Mouse (Mus musculus): ENCODE measurements at regions not wholly inside any gene's neighbourhood (a gene's known extent, or its start where the extent isn't known, plus 50 kb on each side); places are given as distances from the start of the nearest gene placed in this dataset.

GRCm38 (mm10) chr6:144870949-144871348 is 89.2 kb upstream of the Sox5 start:
- no peak for ATAC-seq (ENCODE audit: low FRiP score)
- no peaks in the 10 kb centered on the region for H3K4me1 ChIP-seq (replicated peaks; ENCODE audit: control insufficient read depth, insufficient read depth, low read length)

DNA sequence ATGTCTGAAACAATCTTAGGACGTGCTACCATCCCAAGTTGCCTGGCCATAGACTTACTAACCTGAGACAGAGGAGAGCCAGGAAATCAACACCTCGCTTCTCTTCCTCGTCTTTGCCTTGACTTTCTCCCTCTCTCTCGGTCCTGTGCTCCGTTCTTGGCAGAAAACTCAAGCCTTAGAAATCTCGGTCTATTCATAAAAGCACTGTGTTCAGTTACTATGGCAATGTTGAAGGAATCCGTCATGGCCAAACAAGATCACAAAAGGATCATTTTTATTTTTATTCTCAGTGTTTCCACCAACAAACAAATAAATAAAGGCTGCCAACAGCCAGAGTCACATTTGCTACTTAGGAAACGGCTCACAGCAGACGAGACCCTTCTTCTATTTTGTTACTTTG is 85.6 kb upstream of the Sox5 start:
- H3K4me2 ChIP-seq (replicated peaks; ENCODE audit: low read depth, low read length): no peak overlapping the region
- H3K27ac ChIP-seq (ENCODE audit: low read depth, low read length): no peak overlapping the region
- H3K9me3 ChIP-seq (ENCODE audit: control insufficient read depth, low read length): no peaks in the 10 kb centered on the region
- H3K4me1 ChIP-seq (replicated peaks; ENCODE audit: control insufficient read depth, insufficient read depth, low read length): no peaks in the 10 kb centered on the region
- no peaks in the 10 kb centered on the region for H3K36me3 ChIP-seq (ENCODE audit: control insufficient read depth, insufficient read depth, low read length)
- no peak overlapping the region for H3K4me3 ChIP-seq (ENCODE audit: low read depth, low read length)
- H3K9ac ChIP-seq (ENCODE audit: low read depth, low read length): no peak overlapping the region
- DNase-seq (ENCODE audit: low spot score) (peak; percentile 11), ATAC-seq (ENCODE audit: low FRiP score) (no peak)
- 52% methylated on average over 9 of the region's 9 CpGs for WGBS
- H3K27me3 ChIP-seq (ENCODE audit: control insufficient read depth, insufficient read depth, low read length): no peaks in the 10 kb centered on the region

More at GRCm38 (mm10) chr6:144870949-144871348, 89.2 kb upstream of the Sox5 start:
- no peak for DNase-seq (ENCODE audit: low spot score)
- no peak overlapping the region for H3K4me2 ChIP-seq (replicated peaks; ENCODE audit: low read depth, low read length)
- no peaks in the 10 kb centered on the region for H3K36me3 ChIP-seq (ENCODE audit: control insufficient read depth, insufficient read depth, low read length)
- WGBS: 90% methylated on average over 8 of the region's 8 CpGs
- no peak overlapping the region for H3K4me3 ChIP-seq (ENCODE audit: low read depth, low read length)
- H3K27ac ChIP-seq (ENCODE audit: low read depth, low read length): no peak overlapping the region
- no peaks in the 10 kb centered on the region for H3K27me3 ChIP-seq (ENCODE audit: control insufficient read depth, insufficient read depth, low read length)
- no peaks in the 10 kb centered on the region for H3K9me3 ChIP-seq (ENCODE audit: control insufficient read depth, low read length)
- H3K9ac ChIP-seq (ENCODE audit: low read depth, low read length): no peak overlapping the region

- Histone ChIP-seq H3K4me2 (replicated peaks; ENCODE audit: low read depth, low read length) (no peak overlapping the region), H3K9ac (ENCODE audit: low read depth, low read length) (no peak overlapping the region), H3K27ac (ENCODE audit: low read depth, low read length) (no peak overlapping the region), H3K4me3 (ENCODE audit: low read depth, low read length) (no peak overlapping the region), H3K27me3 (ENCODE audit: control insufficient read depth, insufficient read depth, low read length) (no peaks in the 10 kb centered on the region), H3K4me1 (replicated peaks; ENCODE audit: control insufficient read depth, insufficient read depth, low read length) (no peaks in the 10 kb centered on the region), H3K9me3 (ENCODE audit: control insufficient read depth, low read length) (no peaks in the 10 kb centered on the region), H3K36me3 (ENCODE audit: control insufficient read depth, insufficient read depth, low read length) (no peaks in the 10 kb centered on the region)
- WGBS: 86% methylated on average over 6 of the region's 6 CpGs
- ATAC-seq (ENCODE audit: low FRiP score) (no peak), DNase-seq (ENCODE audit: low spot score) (no peak)
These were observed 82.2 kb upstream of the Sox5 start for GRCm38 (mm10) chr6:144864026-144864425.

- ATAC-seq (ENCODE audit: low FRiP score) (no peak), DNase-seq (ENCODE audit: low spot score) (no peak)
- H3K4me3 ChIP-seq (ENCODE audit: low read depth, low read length): no peak overlapping the region
- H3K36me3 ChIP-seq (ENCODE audit: control insufficient read depth, insufficient read depth, low read length): no peaks in the 10 kb centered on the region
- H3K27me3 ChIP-seq (ENCODE audit: control insufficient read depth, insufficient read depth, low read length): no peaks in the 10 kb centered on the region
- 85% methylated on average over 3 of the region's 3 CpGs for whole genome bisulfite sequencing
- H3K9me3 ChIP-seq (ENCODE audit: control insufficient read depth, low read length): no peaks in the 10 kb centered on the region
- H3K4me2 ChIP-seq (replicated peaks; ENCODE audit: low read depth, low read length): no peak overlapping the region
- no peak overlapping the region for H3K9ac ChIP-seq (ENCODE audit: low read depth, low read length)
- H3K4me1 ChIP-seq (replicated peaks; ENCODE audit: control insufficient read depth, insufficient read depth, low read length): no peaks in the 10 kb centered on the region
- no peak overlapping the region for H3K27ac ChIP-seq (ENCODE audit: low read depth, low read length)
These were observed 81.7 kb upstream of the Sox5 start for GRCm38 (mm10) chr6:144863430-144863994.

DNA sequence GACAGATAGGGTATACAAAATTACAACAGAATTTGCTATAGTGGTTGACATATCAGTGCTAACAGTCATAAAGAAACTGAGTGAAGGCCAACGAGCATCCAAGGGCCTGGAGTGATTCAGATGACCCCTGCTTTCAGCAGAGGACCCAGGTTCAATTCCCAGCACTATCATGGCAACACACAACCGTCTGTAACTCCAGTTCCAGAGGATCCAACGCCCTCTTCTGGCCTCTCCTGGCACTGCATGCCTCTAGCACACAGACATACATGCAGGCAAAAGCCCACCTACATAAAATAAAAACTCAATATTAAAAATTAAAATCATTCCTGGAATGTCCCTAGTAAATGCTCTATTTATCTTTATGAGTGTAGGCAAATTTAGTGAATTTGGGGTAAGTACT is 59.7 kb upstream of the Sox5 start:
- no peaks in the 10 kb centered on the region for H3K4me1 ChIP-seq (replicated peaks; ENCODE audit: control insufficient read depth, insufficient read depth, low read length)
- H3K9ac ChIP-seq (ENCODE audit: low read depth, low read length): no peak overlapping the region
- ATAC-seq (ENCODE audit: low FRiP score) (no peak), DNase-seq (ENCODE audit: low spot score) (no peak)
- H3K9me3 ChIP-seq (ENCODE audit: control insufficient read depth, low read length): no peaks in the 10 kb centered on the region
- WGBS: 64% methylated on average over 3 of the region's 3 CpGs
- no peak overlapping the region for H3K4me2 ChIP-seq (replicated peaks; ENCODE audit: low read depth, low read length)
- no peak overlapping the region for H3K4me3 ChIP-seq (ENCODE audit: low read depth, low read length)
- no peaks in the 10 kb centered on the region for H3K36me3 ChIP-seq (ENCODE audit: control insufficient read depth, insufficient read depth, low read length)
- H3K27ac ChIP-seq (ENCODE audit: low read depth, low read length): no peak overlapping the region
- H3K27me3 ChIP-seq (ENCODE audit: control insufficient read depth, insufficient read depth, low read length): no peaks in the 10 kb centered on the region

- Histone ChIP-seq H3K9ac (ENCODE audit: low read depth, low read length) (no peak overlapping the region), H3K4me1 (replicated peaks; ENCODE audit: control insufficient read depth, insufficient read depth, low read length) (no peaks in the 10 kb centered on the region), H3K27ac (ENCODE audit: low read depth, low read length) (no peak overlapping the region), H3K36me3 (ENCODE audit: control insufficient read depth, insufficient read depth, low read length) (no peaks in the 10 kb centered on the region), H3K27me3 (ENCODE audit: control insufficient read depth, insufficient read depth, low read length) (no peaks in the 10 kb centered on the region), H3K9me3 (ENCODE audit: control insufficient read depth, low read length) (no peaks in the 10 kb centered on the region), H3K4me2 (replicated peaks; ENCODE audit: low read depth, low read length) (no peak overlapping the region), H3K4me3 (ENCODE audit: low read depth, low read length) (no peak overlapping the region)
- no peak for ATAC-seq (ENCODE audit: low FRiP score)
- no peak for DNase-seq (ENCODE audit: low spot score)
- WGBS: 97% methylated on average over 1 of the region's 1 CpGs
These were observed 57.6 kb upstream of the Sox5 start for GRCm38 (mm10) chr6:144839383-144839782.

DNA sequence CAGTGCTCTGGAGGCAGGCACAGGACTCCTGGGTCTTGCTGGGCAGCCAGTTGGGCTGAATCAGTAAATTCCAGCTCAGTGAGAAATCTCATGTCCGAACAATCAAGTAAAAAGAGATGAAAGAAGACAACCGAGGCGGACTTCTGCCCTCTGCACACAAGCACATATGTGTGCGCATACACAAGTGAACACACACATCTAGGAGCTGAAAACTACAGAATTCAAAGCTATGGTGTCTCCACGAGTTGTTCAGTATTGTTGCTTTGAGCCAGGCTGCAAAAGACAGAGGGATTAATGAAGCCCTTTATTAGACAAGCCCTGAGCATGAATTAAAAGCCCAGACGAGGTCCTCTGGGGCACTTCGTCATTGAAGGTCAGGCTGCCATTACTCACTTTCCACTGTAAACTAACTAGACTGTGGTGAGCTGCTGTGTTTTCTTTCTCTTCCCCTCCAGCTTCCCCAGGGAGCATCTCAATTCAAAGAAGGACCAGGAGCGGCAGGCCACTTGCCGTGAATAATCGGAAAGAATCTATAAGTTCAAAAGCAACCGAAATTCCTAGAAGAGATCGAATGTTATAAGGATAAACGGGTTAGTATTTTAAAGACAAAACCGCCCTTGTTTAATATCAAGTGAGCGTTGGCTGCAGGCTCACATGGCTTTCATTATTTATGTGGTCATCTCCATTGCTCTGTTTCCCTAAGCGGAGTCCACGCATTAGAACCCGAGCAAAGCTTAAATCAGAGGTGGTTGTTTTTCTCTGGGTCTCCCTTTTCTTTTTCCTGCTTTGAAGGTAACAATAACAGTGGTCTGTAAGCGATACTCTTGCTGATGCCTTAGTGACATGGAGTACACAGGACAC is 52.8 kb upstream of the Sox5 start:
- WGBS: 31% methylated on average over 19 of the region's 19 CpGs
- H3K27ac ChIP-seq (ENCODE audit: low read depth, low read length): no peak overlapping the region
- peak; percentile 61 for DNase-seq (ENCODE audit: low spot score)

More for the DNA sequence above, 52.8 kb upstream of the Sox5 start:
- Histone ChIP-seq H3K4me3 (ENCODE audit: low read depth, low read length) (no peak overlapping the region), H3K27me3 (ENCODE audit: control insufficient read depth, insufficient read depth, low read length) (no peaks in the 10 kb centered on the region), H3K9me3 (ENCODE audit: control insufficient read depth, low read length) (no peaks in the 10 kb centered on the region), H3K36me3 (ENCODE audit: control insufficient read depth, insufficient read depth, low read length) (no peaks in the 10 kb centered on the region), H3K4me1 (replicated peaks; ENCODE audit: control insufficient read depth, insufficient read depth, low read length) (no peaks in the 10 kb centered on the region), H3K9ac (ENCODE audit: low read depth, low read length) (no peak overlapping the region), H3K4me2 (replicated peaks; ENCODE audit: low read depth, low read length) (peak overlapping the region; percentile 19; the same call in 1 of the 2 replicates)
- ATAC-seq (ENCODE audit: low FRiP score): peak; percentile 77
